Mouse (Mus musculus): ENCODE data around the gene Olfr896-ps1. TPM values are rescaled to one million over a fixed set of nuclear protein-coding genes. Genes with fewer than 3 reads are reported as not detected.

Gene Olfr896-ps1
- total RNA-seq (2023): not detected

GRCm38 (mm10) chr9:38290807-38291206 is at the start of gene Olfr896-ps1:
TSS of gene Olfr896-ps1 (plus strand) at chr9:38291107.

GRCm38 (mm10) chr9:38252474-38252873 is 38.4 kb upstream of the Olfr896-ps1 start, which contains the start of gene Olfr143:
TSS of gene Olfr143 (plus strand) at chr9:38252774.

GRCm38 (mm10) chr9:38267551-38267950 is 23.4 kb upstream of the Olfr896-ps1 start, which contains the start of gene Olfr895:
TSS of gene Olfr895 (plus strand) at chr9:38267851.

GRCm38 (mm10) chr9:38328760-38329159 is 37.9 kb downstream of the Olfr896-ps1 start, which contains the start of gene Olfr25:
TSS of gene Olfr25 (plus strand) at chr9:38329060.

Other genes with a start within 250 kb of the Olfr896-ps1 start
- not detected for gene Olfr884, start 244.6 kb upstream of the Olfr896-ps1 start, total RNA-seq (2023)
- not detected for gene Olfr885, start 229.8 kb upstream of the Olfr896-ps1 start, total RNA-seq (2023)
- not detected for gene Olfr887, start 207.0 kb upstream of the Olfr896-ps1 start, total RNA-seq (2023)
- not detected for gene Olfr888, start 183.0 kb upstream of the Olfr896-ps1 start, total RNA-seq (2023)
- not detected for gene Olfr889, start 175.9 kb upstream of the Olfr896-ps1 start, total RNA-seq (2023)
- not detected for gene Olfr890, start 148.6 kb upstream of the Olfr896-ps1 start, total RNA-seq (2023)
- not detected for gene Olfr891, start 110.3 kb upstream of the Olfr896-ps1 start, total RNA-seq (2023)
- gene Olfr893, start 82.7 kb upstream of the Olfr896-ps1 start, total RNA-seq (2023): not detected
- gene Olfr894, start 73.1 kb upstream of the Olfr896-ps1 start, total RNA-seq (2023): not detected
- gene Olfr143, start 38.3 kb upstream of the Olfr896-ps1 start, total RNA-seq (2023): not detected
- gene Olfr895, start 23.3 kb upstream of the Olfr896-ps1 start, total RNA-seq (2023): not detected
- gene Olfr25, start 38.0 kb downstream of the Olfr896-ps1 start, total RNA-seq (2023): not detected
- not detected for gene Olfr898, start 57.3 kb downstream of the Olfr896-ps1 start, total RNA-seq (2023)
- gene Olfr250, start 75.8 kb downstream of the Olfr896-ps1 start, total RNA-seq (2023): not detected
- gene Olfr251, start 86.0 kb downstream of the Olfr896-ps1 start, total RNA-seq (2023): not detected
- gene Olfr147, start 110.6 kb downstream of the Olfr896-ps1 start, total RNA-seq (2023): not detected
- gene Olfr901, start 138.3 kb downstream of the Olfr896-ps1 start, total RNA-seq (2023): not detected
- not detected for gene Olfr902, start 156.5 kb downstream of the Olfr896-ps1 start, total RNA-seq (2023)
- gene Olfr904, start 172.0 kb downstream of the Olfr896-ps1 start, total RNA-seq (2023): not detected
- gene Olfr905, start 180.0 kb downstream of the Olfr896-ps1 start, total RNA-seq (2023): 0.12 TPM
- gene Olfr906, start 196.0 kb downstream of the Olfr896-ps1 start, total RNA-seq (2023): not detected
- gene Olfr907, start 204.7 kb downstream of the Olfr896-ps1 start, total RNA-seq (2023): not detected
- gene Olfr911-ps1, start 230.5 kb downstream of the Olfr896-ps1 start, total RNA-seq (2023): not detected
- gene Olfr910, start 246.7 kb downstream of the Olfr896-ps1 start, total RNA-seq (2023): not detected